Mouse (Mus musculus): Measurements from ENCODE around the gene Npl. TPM values are rescaled to one million over a fixed set of nuclear protein-coding genes. Genes with fewer than 3 reads are reported as not detected.

Npl gene
- polyA plus RNA-seq, 1 experiment from 2014 or later: 9.8 TPM

DNA sequence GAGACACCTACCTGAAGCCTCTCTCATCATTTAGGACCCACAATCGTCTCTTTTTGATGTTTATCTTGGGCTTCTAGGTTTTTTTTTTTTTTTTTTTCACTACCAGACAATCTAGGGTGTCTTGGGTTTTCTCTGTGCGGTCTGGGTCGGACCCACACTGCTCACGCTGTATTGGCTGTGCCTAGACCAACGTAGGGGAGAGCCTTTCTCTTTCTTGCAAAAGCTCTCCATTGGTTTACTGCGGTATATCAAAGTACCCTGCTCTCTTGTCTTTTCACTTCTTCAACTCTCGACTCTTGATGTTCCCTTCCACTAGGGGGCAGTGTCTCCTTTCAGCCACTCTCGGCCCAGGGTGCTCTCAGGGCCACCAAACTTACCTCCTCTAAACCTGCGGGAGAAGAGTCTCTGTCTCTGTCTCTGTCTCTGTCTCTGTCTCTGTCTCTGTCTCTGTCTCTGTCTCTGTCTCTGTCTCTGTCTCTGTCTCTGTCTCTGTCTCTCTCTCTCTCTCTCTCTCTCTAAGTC is 9.3 kb upstream of the Npl start:
- H3K4me3 ChIP-seq (ENCODE audit: low read depth, low read length): no peak overlapping the region
- ATAC-seq (replicated peaks; ENCODE audit: insufficient number of reproducible peaks, low FRiP score, low TSS enrichment, low read depth): no peak

DNA sequence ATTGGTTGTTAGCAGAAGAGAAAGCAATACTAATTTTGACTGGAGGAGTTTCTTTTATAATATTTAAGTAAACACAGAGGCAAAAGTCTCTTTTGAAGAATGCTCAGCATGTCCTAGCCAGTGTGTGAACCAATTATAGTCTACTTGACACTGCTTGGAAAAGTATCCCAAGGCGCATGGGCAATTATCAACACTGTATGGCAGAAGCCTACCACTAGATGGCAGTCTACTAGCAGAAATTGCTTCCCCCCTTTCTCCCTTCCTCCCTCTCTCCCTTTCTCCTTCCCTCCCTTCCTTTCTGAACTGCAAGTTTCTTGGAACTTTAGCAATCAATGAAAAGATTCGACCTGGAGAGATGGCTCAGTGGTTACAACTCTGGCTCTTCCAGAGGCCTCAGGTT is 7.1 kb upstream of the Npl start:
- Histone ChIP-seq H3K4me1 (ENCODE audit: control insufficient read depth, insufficient read depth, low read length) (no peaks in the 10 kb centered on the region), H3K4me2 (ENCODE audit: low read depth, low read length) (no peak overlapping the region), H3K9me3 (replicated peaks; ENCODE audit: control insufficient read depth, low read length) (no peaks in the 10 kb centered on the region), H3K9ac (replicated peaks; ENCODE audit: low read length) (no peak overlapping the region), H3K36me3 (replicated peaks; ENCODE audit: control insufficient read depth, insufficient read depth, low read depth, low read length) (no peaks in the 10 kb centered on the region), H3K4me3 (ENCODE audit: low read depth, low read length) (no peak overlapping the region), H3K27me3 (ENCODE audit: control insufficient read depth, insufficient read depth, low read length) (no peaks in the 10 kb centered on the region), H3K27ac (replicated peaks; ENCODE audit: low read depth, low read length) (no peak overlapping the region)
- no peak for ATAC-seq (replicated peaks; ENCODE audit: insufficient number of reproducible peaks, low FRiP score, low TSS enrichment, low read depth)
- DNase-seq (ENCODE audit: low spot score): peak; percentile 89
- WGBS: 5% methylated on average over 2 of the region's 2 CpGs

More for the DNA sequence above, 9.3 kb upstream of the Npl start:
- no peak overlapping the region for H3K27ac ChIP-seq (replicated peaks; ENCODE audit: low read depth, low read length)
- no peak overlapping the region for H3K4me2 ChIP-seq (ENCODE audit: low read depth, low read length)
- H3K27me3 ChIP-seq (ENCODE audit: control insufficient read depth, insufficient read depth, low read length): no peaks in the 10 kb centered on the region
- no peaks in the 10 kb centered on the region for H3K4me1 ChIP-seq (ENCODE audit: control insufficient read depth, insufficient read depth, low read length)
- no peaks in the 10 kb centered on the region for H3K9me3 ChIP-seq (replicated peaks; ENCODE audit: control insufficient read depth, low read length)
- no peaks in the 10 kb centered on the region for H3K36me3 ChIP-seq (replicated peaks; ENCODE audit: control insufficient read depth, insufficient read depth, low read depth, low read length)
- no peak overlapping the region for H3K9ac ChIP-seq (replicated peaks; ENCODE audit: low read length)
- 22% methylated on average over 9 of the region's 9 CpGs for WGBS
- DNase-seq (ENCODE audit: low spot score): peak; percentile 86

DNA sequence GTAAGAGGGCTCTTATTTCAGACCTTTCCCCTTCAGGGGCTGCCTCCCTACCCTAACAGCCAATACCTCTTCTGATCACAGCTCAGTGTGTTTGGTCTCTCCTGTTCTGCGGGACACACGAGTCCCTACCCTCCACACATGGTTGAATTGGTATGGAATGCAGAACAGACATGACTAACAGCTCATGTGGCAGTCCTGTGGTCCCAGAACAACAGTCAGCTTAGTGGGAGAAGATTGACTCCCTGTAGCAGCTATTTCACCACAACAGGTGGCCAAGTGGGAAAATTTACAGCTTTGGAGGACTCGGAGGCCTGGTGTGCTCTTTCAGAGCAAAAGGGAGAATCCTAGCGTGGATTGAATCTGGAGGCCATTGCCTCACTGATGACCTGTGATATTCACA is 6.4 kb upstream of the Npl start:
- no peak overlapping the region for H3K4me3 ChIP-seq (ENCODE audit: low read depth, low read length)
- no peaks in the 10 kb centered on the region for H3K9me3 ChIP-seq (replicated peaks; ENCODE audit: control insufficient read depth, low read length)
- H3K27me3 ChIP-seq (ENCODE audit: control insufficient read depth, insufficient read depth, low read length): no peaks in the 10 kb centered on the region
- H3K27ac ChIP-seq (replicated peaks; ENCODE audit: low read depth, low read length): no peak overlapping the region
- no peak overlapping the region for H3K4me2 ChIP-seq (ENCODE audit: low read depth, low read length)
- H3K9ac ChIP-seq (replicated peaks; ENCODE audit: low read length): no peak overlapping the region
- DNase-seq (ENCODE audit: low spot score) (no peak), ATAC-seq (replicated peaks; ENCODE audit: insufficient number of reproducible peaks, low FRiP score, low TSS enrichment, low read depth) (no peak)
- H3K36me3 ChIP-seq (replicated peaks; ENCODE audit: control insufficient read depth, insufficient read depth, low read depth, low read length): no peaks in the 10 kb centered on the region
- H3K4me1 ChIP-seq (ENCODE audit: control insufficient read depth, insufficient read depth, low read length): no peaks in the 10 kb centered on the region
- WGBS: 81% methylated on average over 4 of the region's 4 CpGs

DNA sequence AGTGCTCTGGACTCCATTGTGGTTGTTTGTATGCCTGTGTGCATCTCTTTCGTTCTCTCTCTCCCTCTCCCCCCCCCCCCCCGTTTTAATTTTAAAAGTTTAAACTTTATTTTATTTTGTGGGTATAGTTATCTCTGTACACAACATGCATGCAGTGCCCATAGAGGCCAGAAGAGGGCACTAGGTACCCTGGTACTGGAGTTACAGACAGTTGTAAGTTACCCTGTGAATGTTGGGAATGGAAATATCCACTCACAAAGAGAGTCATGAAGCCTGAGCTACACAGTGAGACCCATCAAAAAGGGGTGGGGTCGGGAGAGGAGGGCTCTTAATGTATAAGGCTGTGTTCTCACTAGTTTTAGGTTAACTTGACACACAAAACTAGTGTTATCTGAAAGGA is 969 bp upstream of the Npl start:
- Histone ChIP-seq H3K4me3 (ENCODE audit: low read depth, low read length) (no peak overlapping the region), H3K4me2 (ENCODE audit: low read depth, low read length) (no peak overlapping the region), H3K36me3 (replicated peaks; ENCODE audit: control insufficient read depth, insufficient read depth, low read depth, low read length) (no peaks in the 10 kb centered on the region), H3K27me3 (ENCODE audit: control insufficient read depth, insufficient read depth, low read length) (no peaks in the 10 kb centered on the region), H3K27ac (replicated peaks; ENCODE audit: low read depth, low read length) (no peak overlapping the region), H3K9me3 (replicated peaks; ENCODE audit: control insufficient read depth, low read length) (no peaks in the 10 kb centered on the region), H3K9ac (replicated peaks; ENCODE audit: low read length) (no peak overlapping the region), H3K4me1 (ENCODE audit: control insufficient read depth, insufficient read depth, low read length) (no peaks in the 10 kb centered on the region)
- no peak for ATAC-seq (replicated peaks; ENCODE audit: insufficient number of reproducible peaks, low FRiP score, low TSS enrichment, low read depth)
- DNase-seq (ENCODE audit: low spot score): peak; percentile 71
- 30% methylated on average over 3 of the region's 3 CpGs for WGBS

DNA sequence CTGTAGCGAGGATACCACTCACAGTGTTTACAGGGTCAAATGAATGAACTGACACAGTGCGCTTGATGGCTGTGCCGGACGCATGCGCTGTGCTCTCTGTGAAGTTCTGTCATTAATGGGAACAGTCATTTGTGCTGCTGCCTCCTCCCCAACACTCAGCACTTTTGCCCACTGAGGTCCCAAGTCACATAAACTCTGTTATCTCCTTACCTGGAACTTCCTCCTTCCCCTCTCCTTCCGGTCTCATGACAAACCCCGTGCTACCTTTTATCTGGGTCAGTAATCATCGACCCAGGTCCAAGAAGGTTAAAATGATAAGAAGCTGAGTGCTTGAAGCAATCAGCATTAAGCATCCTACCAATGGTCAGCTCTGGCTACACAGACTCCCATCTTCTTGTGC is 2.3 kb downstream of the Npl start:
- H3K27me3 ChIP-seq (ENCODE audit: control insufficient read depth, insufficient read depth, low read length): no peaks in the 10 kb centered on the region
- no peaks in the 10 kb centered on the region for H3K36me3 ChIP-seq (replicated peaks; ENCODE audit: control insufficient read depth, insufficient read depth, low read depth, low read length)
- no peaks in the 10 kb centered on the region for H3K4me1 ChIP-seq (ENCODE audit: control insufficient read depth, insufficient read depth, low read length)
- H3K9me3 ChIP-seq (replicated peaks; ENCODE audit: control insufficient read depth, low read length): no peaks in the 10 kb centered on the region
- no peak overlapping the region for H3K9ac ChIP-seq (replicated peaks; ENCODE audit: low read length)
- WGBS: 88% methylated on average over 8 of the region's 8 CpGs
- H3K27ac ChIP-seq (replicated peaks; ENCODE audit: low read depth, low read length): no peak overlapping the region
- H3K4me2 ChIP-seq (ENCODE audit: low read depth, low read length): no peak overlapping the region
- no peak overlapping the region for H3K4me3 ChIP-seq (ENCODE audit: low read depth, low read length)
- no peak for DNase-seq (ENCODE audit: low spot score)
- ATAC-seq (replicated peaks; ENCODE audit: insufficient number of reproducible peaks, low FRiP score, low TSS enrichment, low read depth): no peak

DNA sequence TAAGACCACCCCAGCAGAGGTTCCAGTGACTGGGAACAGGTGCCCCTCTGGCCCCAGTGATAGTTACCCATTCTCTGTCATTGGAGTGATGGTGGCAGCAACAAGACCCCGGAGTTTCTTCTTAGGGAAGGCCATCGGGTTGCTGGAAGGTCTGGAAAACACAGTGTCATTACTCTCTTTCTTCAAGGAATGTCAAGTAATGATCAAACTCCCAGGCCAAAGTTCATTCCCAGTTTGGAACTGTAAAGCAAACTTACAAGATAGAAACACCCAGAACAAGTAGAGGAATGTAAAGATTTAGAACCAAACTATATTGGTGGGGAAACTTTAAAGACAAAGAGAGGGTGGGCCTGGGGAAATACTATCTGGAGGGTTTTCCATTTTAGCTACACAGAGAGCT is 4.6 kb downstream of the Npl start:
- no peak overlapping the region for H3K4me2 ChIP-seq (ENCODE audit: low read depth, low read length)
- no peak for ATAC-seq (replicated peaks; ENCODE audit: insufficient number of reproducible peaks, low FRiP score, low TSS enrichment, low read depth)
- no peaks in the 10 kb centered on the region for H3K36me3 ChIP-seq (replicated peaks; ENCODE audit: control insufficient read depth, insufficient read depth, low read depth, low read length)
- no peaks in the 10 kb centered on the region for H3K27me3 ChIP-seq (ENCODE audit: control insufficient read depth, insufficient read depth, low read length)
- H3K9ac ChIP-seq (replicated peaks; ENCODE audit: low read length): no peak overlapping the region
- no peak overlapping the region for H3K27ac ChIP-seq (replicated peaks; ENCODE audit: low read depth, low read length)
- no peak overlapping the region for H3K4me3 ChIP-seq (ENCODE audit: low read depth, low read length)
- WGBS: 93% methylated on average over 2 of the region's 2 CpGs
- no peak for DNase-seq (ENCODE audit: low spot score)
- no peaks in the 10 kb centered on the region for H3K4me1 ChIP-seq (ENCODE audit: control insufficient read depth, insufficient read depth, low read length)
- no peaks in the 10 kb centered on the region for H3K9me3 ChIP-seq (replicated peaks; ENCODE audit: control insufficient read depth, low read length)

DNA sequence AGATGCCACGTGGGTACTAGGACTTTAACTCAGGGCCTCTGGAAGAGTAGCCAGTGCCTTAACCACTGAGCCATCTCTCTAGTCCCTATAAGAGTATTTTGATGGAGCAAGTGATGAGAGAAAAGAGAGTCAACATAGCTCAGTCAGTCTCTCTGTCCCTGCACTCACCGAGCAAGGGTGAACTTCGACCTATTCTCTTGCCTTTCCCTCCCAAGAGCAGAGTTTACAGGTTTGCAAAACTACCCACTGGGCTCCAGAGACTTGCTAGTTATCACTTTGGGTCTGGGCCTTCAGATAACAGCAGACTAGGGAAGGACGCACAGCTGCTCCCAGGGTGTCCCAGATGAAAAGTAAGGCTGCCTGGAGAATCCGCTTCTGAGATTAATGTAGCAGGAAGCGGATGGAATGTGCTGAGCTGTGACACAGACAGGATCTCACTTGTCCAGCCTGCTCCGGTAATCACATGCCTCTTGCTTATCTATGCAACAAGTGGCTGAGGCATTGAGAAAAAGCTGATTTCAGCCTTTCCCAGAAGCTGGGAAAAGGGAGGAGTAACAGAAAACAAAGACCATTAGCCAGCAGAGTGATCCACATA is 7.0 kb downstream of the Npl start:
- Histone ChIP-seq H3K4me3 (ENCODE audit: low read depth, low read length) (no peak overlapping the region), H3K4me1 (ENCODE audit: control insufficient read depth, insufficient read depth, low read length) (no peaks in the 10 kb centered on the region), H3K4me2 (ENCODE audit: low read depth, low read length) (no peak overlapping the region), H3K9me3 (replicated peaks; ENCODE audit: control insufficient read depth, low read length) (no peaks in the 10 kb centered on the region), H3K36me3 (replicated peaks; ENCODE audit: control insufficient read depth, insufficient read depth, low read depth, low read length) (no peaks in the 10 kb centered on the region), H3K27me3 (ENCODE audit: control insufficient read depth, insufficient read depth, low read length) (no peaks in the 10 kb centered on the region), H3K27ac (replicated peaks; ENCODE audit: low read depth, low read length) (no peak overlapping the region), H3K9ac (replicated peaks; ENCODE audit: low read length) (no peak overlapping the region)
- WGBS: 45% methylated on average over 7 of the region's 7 CpGs
- ATAC-seq (replicated peaks; ENCODE audit: insufficient number of reproducible peaks, low FRiP score, low TSS enrichment, low read depth) (no peak), DNase-seq (ENCODE audit: low spot score) (peak; percentile 15)

DNA sequence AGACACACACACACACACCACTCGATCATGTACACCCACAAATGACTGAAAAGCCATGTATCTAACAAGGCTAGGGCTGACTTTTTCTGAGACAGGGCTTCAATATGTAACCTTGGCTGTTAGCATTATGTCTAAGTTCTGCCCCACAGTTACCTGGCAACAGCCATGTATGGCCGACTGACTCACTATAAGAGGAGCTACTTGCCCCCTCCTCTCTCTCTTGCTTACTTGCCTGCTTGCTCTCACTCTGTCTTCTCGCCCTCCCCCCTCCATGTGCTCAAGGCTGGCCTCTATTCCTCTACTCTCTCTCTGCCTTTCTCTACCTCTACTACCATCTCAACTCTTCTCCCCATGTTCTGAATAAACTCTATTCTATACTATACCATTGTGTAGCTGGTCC is 9.1 kb downstream of the Npl start:
- Histone ChIP-seq H3K27me3 (ENCODE audit: control insufficient read depth, insufficient read depth, low read length) (no peaks in the 10 kb centered on the region), H3K9me3 (replicated peaks; ENCODE audit: control insufficient read depth, low read length) (no peaks in the 10 kb centered on the region), H3K27ac (replicated peaks; ENCODE audit: low read depth, low read length) (no peak overlapping the region), H3K4me3 (ENCODE audit: low read depth, low read length) (no peak overlapping the region), H3K4me1 (ENCODE audit: control insufficient read depth, insufficient read depth, low read length) (no peaks in the 10 kb centered on the region), H3K4me2 (ENCODE audit: low read depth, low read length) (no peak overlapping the region), H3K9ac (replicated peaks; ENCODE audit: low read length) (no peak overlapping the region), H3K36me3 (replicated peaks; ENCODE audit: control insufficient read depth, insufficient read depth, low read depth, low read length) (no peaks in the 10 kb centered on the region)
- DNase-seq (ENCODE audit: low spot score) (no peak), ATAC-seq (replicated peaks; ENCODE audit: insufficient number of reproducible peaks, low FRiP score, low TSS enrichment, low read depth) (no peak; the same call in 1 of the 2 replicates)
- WGBS: 87% methylated on average over 3 of the region's 3 CpGs

All from embryonic facial prominence, embryonic 11.5 days (tissue).